Mouse (Mus musculus) stomach, embryonic 14.5 days (tissue): ENCODE results near the gene Gm37240. TPM values are rescaled to one million over a fixed set of nuclear protein-coding genes. Genes with fewer than 3 reads are reported as not detected.

Experiments used
- ATAC-seq: fragments of 200-750 bp; cut with Nextera tagmentation; 2 replicates; pipeline ENCODE4 v1.8.0; 2017; ENCODE audit warnings: low read depth, moderate TSS enrichment; ENCODE audit not compliant: insufficient number of reproducible peaks, insufficient read depth, low FRiP score
- H3K27ac ChIP-seq: fragments of 300-500 bp; sonication (generic); 2 replicates; pipeline ENCODE4 v1.5.1; 2014; ENCODE audit warnings: mild to moderate bottlenecking, low read length, moderate library complexity, mixed read lengths
- H3K27me3 ChIP-seq: fragments of 300-500 bp; sonication (generic); 2 replicates; pipeline ENCODE4 v1.6.1; 2014; ENCODE audit warnings: low read length, control low read depth, mixed read lengths; ENCODE audit not compliant: control insufficient read depth, insufficient read depth
- H3K36me3 ChIP-seq: fragments of 300-500 bp; sonication (generic); 2 replicates; pipeline ENCODE4 v1.6.1; 2014; ENCODE audit warnings: mild to moderate bottlenecking, control low read depth, low read length, moderate library complexity, mixed read lengths; ENCODE audit not compliant: control insufficient read depth, insufficient read depth
- H3K4me1 ChIP-seq: fragments of 300-500 bp; sonication (generic); 2 replicates; pipeline ENCODE4 v1.6.1; 2014; ENCODE audit warnings: low read length, control low read depth, mixed read lengths; ENCODE audit not compliant: control insufficient read depth, insufficient read depth
- H3K4me2 ChIP-seq: fragments of 300-500 bp; sonication (generic); replicated peaks from 2 replicates; pipeline ENCODE4 v1.6.1; 2014; ENCODE audit warnings: low read depth, low read length, control low read depth
- H3K4me3 ChIP-seq: fragments of 300-500 bp; sonication (generic); 2 replicates; pipeline ENCODE4 v1.5.1; 2014; ENCODE audit warnings: low read depth, low read length, control low read depth
- H3K9ac ChIP-seq: fragments of 300-500 bp; sonication (generic); replicated peaks from 2 replicates; pipeline ENCODE4 v1.6.1; 2014; ENCODE audit warnings: low read depth, mild to moderate bottlenecking, control low read depth, low read length, moderate library complexity, mixed read lengths
- H3K9me3 ChIP-seq: fragments of 300-500 bp; sonication (generic); 2 replicates; pipeline ENCODE4 v1.6.1; 2016; ENCODE audit warnings: low read depth, low read length, control low read depth; ENCODE audit not compliant: control insufficient read depth
- WGBS: fragments of 180-500 bp; shearing (Covaris S2); extraction: QIAGEN DNeasy Blood & Tissue Kit; methylation state at CpG from one replicate; pipeline ENCODE4 v1.1.7; 2014; 5-methylcytosine and 5-hydroxymethylcytosine counted together
- polyA plus RNA-seq: library from polyadenylated mRNA; unstranded; fragments of >200 nt; fragmentation: Nextera tagmentation; extraction: Ambion mirVana; gene quantifications from 2 replicates; pipeline ENCODE4 v1.2.1, GENCODE M21; 2014

Gene Gm37240
- polyA plus RNA-seq, 1 experiment from 2014 or later = 9.6 TPM

DNA sequence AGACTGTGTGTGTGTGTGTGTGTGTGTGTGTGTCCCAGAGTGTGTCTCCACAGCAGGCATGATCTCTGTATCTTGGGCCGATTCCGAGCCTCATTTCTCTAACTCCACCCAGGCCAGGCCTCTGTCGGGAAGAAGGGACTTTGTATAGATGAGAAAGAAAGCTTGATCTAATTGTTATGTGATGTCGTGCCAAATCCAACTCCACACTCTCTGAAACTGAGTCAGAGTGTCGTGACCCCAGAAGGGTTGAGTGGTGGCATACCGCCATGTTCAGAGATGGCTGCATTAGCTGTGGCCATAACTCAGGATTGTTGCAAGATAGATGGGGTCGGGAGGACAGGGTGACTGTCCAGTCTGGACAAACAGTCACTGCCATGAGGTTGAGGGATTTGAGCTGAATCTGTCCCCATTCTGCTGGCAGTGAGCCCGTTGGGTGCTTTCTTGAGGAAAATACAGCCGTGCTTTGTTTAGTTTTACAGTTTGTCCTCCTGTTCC is 1191.4 kb downstream of the Gm37240 start:
- Histone ChIP-seq H3K27ac (peak overlapping the region; percentile 23; the same call in 1 of the 2 replicates), H3K4me3 (no peak overlapping the region), H3K4me2 (peak overlapping the region; percentile 28; the same call in 1 of the 2 replicates), H3K36me3 (no peaks in the 10 kb centered on the region), H3K9ac (no peak overlapping the region), H3K9me3 (no peaks in the 10 kb centered on the region), H3K4me1 (peaks cover 12% of the 10 kb centered on the region; the same call in 1 of the 2 replicates), H3K27me3 (no peaks in the 10 kb centered on the region)
- ATAC-seq = peak; percentile 69
- 26% methylated on average over 9 of the region's 9 CpGs for WGBS

DNA sequence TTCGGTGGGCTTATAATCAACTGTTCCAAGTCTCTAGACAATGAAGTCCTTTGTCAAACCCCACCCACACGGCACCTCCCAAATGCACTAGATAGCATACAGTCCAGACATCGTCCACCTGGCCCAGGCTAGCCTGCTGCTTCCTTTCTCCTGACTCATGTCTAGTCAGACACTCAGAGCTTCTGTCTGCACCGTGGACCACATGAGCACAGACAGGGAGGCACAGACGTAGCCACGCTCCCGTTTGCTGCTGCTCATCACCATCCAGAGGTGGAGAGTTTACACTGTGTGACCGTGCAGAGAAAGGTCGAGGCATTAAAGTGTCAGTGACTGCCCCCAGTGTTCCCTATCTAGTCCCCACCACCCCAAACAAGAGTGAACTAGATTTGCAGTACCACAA is 1191.9 kb downstream of the Gm37240 start:
- peaks cover 12% of the 10 kb centered on the region; the same call in 1 of the 2 replicates for H3K4me1 ChIP-seq
- peak overlapping the region; percentile 23; the same call in 1 of the 2 replicates for H3K27ac ChIP-seq
- 23% methylated on average over 9 of the region's 9 CpGs for WGBS
- no peaks in the 10 kb centered on the region for H3K9me3 ChIP-seq
- no peaks in the 10 kb centered on the region for H3K27me3 ChIP-seq
- peak; percentile 69 for ATAC-seq
- no peak overlapping the region for H3K4me2 ChIP-seq
- no peak overlapping the region for H3K9ac ChIP-seq
- H3K4me3 ChIP-seq = no peak overlapping the region
- no peaks in the 10 kb centered on the region for H3K36me3 ChIP-seq

DNA sequence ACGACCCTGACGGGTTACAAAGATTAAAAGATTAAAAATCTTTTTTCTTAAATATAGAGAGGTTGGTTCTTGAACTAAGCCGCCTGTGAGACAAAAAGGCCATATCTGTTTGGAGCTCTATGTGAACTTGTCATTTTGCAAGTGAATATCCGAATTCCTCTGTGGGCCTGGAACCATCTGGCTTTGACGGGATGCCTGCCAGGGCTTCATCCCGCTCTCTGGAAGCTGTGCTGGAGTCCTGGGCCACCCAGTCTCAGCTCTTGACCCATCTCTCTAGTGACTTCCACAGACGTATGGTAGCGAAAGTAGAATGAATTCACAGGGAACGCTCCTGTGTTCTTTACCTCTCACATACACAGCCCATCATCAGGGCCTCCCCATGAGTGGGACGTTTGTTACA is 1193.4 kb downstream of the Gm37240 start:
- H3K27me3 ChIP-seq = no peaks in the 10 kb centered on the region
- H3K27ac ChIP-seq = no peak overlapping the region
- H3K4me2 ChIP-seq = no peak overlapping the region
- H3K4me1 ChIP-seq = peaks cover 12% of the 10 kb centered on the region; the same call in 1 of the 2 replicates
- H3K9me3 ChIP-seq = no peaks in the 10 kb centered on the region
- H3K9ac ChIP-seq = no peak overlapping the region
- ATAC-seq = no peak
- H3K36me3 ChIP-seq = no peaks in the 10 kb centered on the region
- WGBS = 62% methylated on average over 10 of the region's 10 CpGs
- H3K4me3 ChIP-seq = no peak overlapping the region

DNA sequence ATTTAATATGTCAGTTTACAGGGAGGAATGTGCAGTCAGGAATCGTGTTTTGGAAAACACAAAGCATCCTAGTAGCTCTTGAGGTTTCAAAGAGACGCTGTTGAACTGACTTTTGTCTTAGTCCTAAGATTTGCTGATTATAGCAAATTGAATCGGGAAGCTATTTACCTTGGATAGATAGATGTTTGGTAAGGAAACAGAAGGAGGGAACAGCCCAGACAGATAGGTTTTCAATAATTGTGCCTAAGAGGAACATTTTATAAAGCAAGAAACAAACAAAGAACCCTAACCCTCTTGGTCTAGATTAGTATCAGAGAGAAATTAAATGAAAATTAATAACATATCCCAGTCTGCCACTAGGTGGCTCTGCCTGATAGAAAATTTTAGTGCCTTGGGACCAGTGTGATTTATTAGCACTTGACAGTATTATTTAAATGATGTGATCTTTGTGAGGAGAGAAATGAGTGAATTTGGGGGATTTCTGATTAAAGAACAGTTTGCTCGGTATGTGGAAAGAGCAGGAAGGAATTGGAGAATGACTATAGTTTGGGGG is 1194.6 kb downstream of the Gm37240 start:
- no peaks in the 10 kb centered on the region for H3K9me3 ChIP-seq
- peaks cover 12% of the 10 kb centered on the region; the same call in 1 of the 2 replicates for H3K4me1 ChIP-seq
- no peak overlapping the region for H3K27ac ChIP-seq
- H3K36me3 ChIP-seq = no peaks in the 10 kb centered on the region
- no peak overlapping the region for H3K4me3 ChIP-seq
- no peaks in the 10 kb centered on the region for H3K27me3 ChIP-seq
- 50% methylated on average over 4 of the region's 4 CpGs for WGBS
- no peak for ATAC-seq
- no peak overlapping the region for H3K9ac ChIP-seq
- H3K4me2 ChIP-seq = no peak overlapping the region

DNA sequence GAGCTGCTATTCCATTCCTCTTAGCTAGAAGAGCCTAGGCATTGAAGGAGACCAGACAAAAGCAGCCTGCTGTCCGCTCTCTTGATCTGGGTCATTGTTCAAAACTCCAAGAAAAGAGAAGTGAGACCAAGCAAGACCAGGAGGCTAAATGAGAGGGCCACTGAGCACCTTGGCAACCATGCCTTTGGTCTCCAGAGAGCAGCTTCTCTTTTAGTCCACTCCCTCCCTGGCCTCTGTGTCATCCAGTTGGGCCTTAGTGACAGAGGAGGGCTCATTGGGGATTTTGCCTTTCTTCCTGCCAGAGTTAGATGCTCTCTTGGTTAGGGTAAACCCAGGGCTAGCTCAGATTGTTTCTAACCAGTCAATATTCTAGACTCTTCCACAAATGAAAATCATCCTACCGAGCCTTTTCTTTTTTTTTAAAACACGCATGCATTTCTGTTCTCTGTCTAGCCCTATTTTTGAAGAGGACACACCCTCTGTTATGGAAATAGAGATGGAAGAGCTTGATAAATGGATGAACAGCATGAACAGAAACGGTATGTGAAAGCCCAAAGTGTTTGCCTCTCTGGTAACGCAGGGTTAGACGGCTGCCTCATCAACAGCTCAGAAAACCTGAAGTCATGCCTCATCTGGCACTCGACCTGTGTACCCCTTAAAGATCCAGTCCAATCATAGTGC is 1197.1 kb downstream of the Gm37240 start:
- no peak overlapping the region for H3K4me2 ChIP-seq
- H3K4me3 ChIP-seq = no peak overlapping the region
- H3K27ac ChIP-seq = no peak overlapping the region
- 69% methylated on average over 7 of the region's 7 CpGs for WGBS
- H3K27me3 ChIP-seq = no peaks in the 10 kb centered on the region
- no peak for ATAC-seq
- H3K9ac ChIP-seq = no peak overlapping the region
- peaks cover under 1% of the 10 kb centered on the region; the same call in 1 of the 2 replicates for H3K4me1 ChIP-seq
- no peaks in the 10 kb centered on the region for H3K36me3 ChIP-seq
- no peaks in the 10 kb centered on the region for H3K9me3 ChIP-seq

DNA sequence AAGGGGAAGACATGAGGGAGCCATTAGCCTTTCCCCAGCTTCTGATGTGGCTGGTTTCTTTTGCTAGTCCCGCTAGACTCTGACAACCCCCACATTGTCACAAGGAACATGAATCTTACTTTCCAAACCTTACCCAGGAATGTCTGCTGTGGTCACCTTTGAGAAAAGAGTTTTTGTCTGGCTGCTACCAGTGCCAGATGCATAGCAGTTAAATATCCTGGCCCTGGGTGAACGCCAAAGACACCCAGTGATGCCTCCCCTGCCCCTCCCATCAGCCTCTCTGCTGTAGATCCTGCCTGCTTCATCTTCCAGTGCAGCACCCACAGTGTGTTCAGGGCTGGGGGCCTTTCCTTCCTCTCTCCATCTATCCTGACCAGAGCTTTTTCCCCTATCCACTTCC is 1197.7 kb downstream of the Gm37240 start:
- H3K36me3 ChIP-seq = no peaks in the 10 kb centered on the region
- no peaks in the 10 kb centered on the region for H3K4me1 ChIP-seq
- no peaks in the 10 kb centered on the region for H3K9me3 ChIP-seq
- 65% methylated on average over 2 of the region's 2 CpGs for WGBS
- no peak overlapping the region for H3K4me3 ChIP-seq
- no peak for ATAC-seq
- no peak overlapping the region for H3K4me2 ChIP-seq
- H3K9ac ChIP-seq = no peak overlapping the region
- no peaks in the 10 kb centered on the region for H3K27me3 ChIP-seq
- H3K27ac ChIP-seq = no peak overlapping the region

DNA sequence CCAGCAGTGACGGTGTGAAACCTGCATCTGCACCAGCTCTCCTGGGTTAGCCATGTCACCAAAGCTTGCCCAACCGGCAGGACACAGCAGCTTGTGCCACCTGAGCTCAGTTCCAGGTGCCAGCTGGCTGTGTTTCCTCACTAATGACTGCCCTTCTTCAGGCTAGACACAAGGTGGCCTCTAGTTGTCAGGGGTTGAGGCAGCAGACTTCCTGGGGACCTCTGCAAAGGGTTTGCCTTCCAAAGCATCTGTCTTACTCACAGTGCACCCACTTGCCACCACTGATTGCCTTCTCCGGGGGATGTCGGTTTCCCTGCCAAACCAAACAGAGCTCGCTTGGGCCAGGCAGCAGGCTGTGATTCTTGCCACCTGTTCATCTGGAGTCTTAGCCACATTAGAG is 1199.1 kb downstream of the Gm37240 start:
- no peaks in the 10 kb centered on the region for H3K4me1 ChIP-seq
- H3K27ac ChIP-seq = no peak overlapping the region
- ATAC-seq = no peak
- H3K27me3 ChIP-seq = no peaks in the 10 kb centered on the region
- 59% methylated on average over 5 of the region's 5 CpGs for WGBS
- no peak overlapping the region for H3K9ac ChIP-seq
- no peak overlapping the region for H3K4me3 ChIP-seq
- H3K36me3 ChIP-seq = no peaks in the 10 kb centered on the region
- H3K4me2 ChIP-seq = no peak overlapping the region
- no peaks in the 10 kb centered on the region for H3K9me3 ChIP-seq

DNA sequence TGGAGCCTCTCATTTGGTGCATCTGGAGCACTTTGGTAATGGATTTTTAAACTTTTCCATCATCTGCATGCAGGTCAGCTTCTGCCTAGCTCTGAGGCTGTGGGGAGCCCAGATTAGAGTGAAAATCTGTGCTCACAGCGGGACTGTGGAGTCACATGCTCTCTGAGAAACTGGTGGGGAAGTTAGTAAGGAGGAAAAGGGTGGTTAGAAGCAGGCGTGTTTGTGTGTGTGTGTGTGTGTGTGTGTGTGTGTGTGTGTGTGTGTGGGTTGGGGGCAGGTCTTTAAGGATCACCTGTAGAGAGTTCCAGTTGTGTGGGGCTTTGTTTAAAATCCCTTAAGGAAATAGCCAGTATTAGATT is 1199.9 kb downstream of the Gm37240 start:
- Histone ChIP-seq H3K27ac (no peak overlapping the region), H3K9me3 (no peaks in the 10 kb centered on the region), H3K4me1 (no peaks in the 10 kb centered on the region), H3K4me3 (no peak overlapping the region), H3K36me3 (no peaks in the 10 kb centered on the region), H3K9ac (no peak overlapping the region), H3K4me2 (no peak overlapping the region), H3K27me3 (no peaks in the 10 kb centered on the region)
- no peak for ATAC-seq
- 43% methylated on average over 2 of the region's 2 CpGs for WGBS
